Mouse (Mus musculus) gastrocnemius, adult 2 months (tissue): ENCODE data around the gene Astn2. TPM values are rescaled to one million over a fixed set of nuclear protein-coding genes. Genes with fewer than 3 reads are reported as not detected.

ENCODE experiments used
- DNase-seq: peaks from one replicate; pipeline ENCODE4 v3.0.0; 2022
- H3K27ac ChIP-seq: fragments of 200-600 bp; 2 replicates; pipeline ENCODE4 v1.8.1; 2022; ENCODE audit warnings: mild to moderate bottlenecking
- H3K4me3 ChIP-seq: fragments of 200-600 bp; 2 replicates; pipeline ENCODE4 v1.8.1; 2022; ENCODE audit warnings: mild to moderate bottlenecking, moderate library complexity
- CTCF ChIP-seq: fragments of 200-600 bp; IDR thresholded peaks from 2 replicates; pipeline ENCODE4 v1.8.1; 2022; ENCODE audit warnings: antibody characterized with exemption, mild to moderate bottlenecking, moderate library complexity
- intact Hi-C: fragments of 180-260 bp; cut with DNase I; formaldehyde crosslinking; loops from one replicate; pipeline ENCODE4 v1.15.1; 2025
- total RNA-seq, 2 experiments: library from RNA; stranded (reverse); gene quantifications; 2 replicates each; pipeline ENCODE4 v1.2.3; 2021

The Astn2 gene
- total RNA-seq, 2 experiments from 2014 or later, result 0.61 to 1.0 TPM

- Histone ChIP-seq H3K27ac (no peak overlapping the region), H3K4me3 (no peak overlapping the region)
- no peak for DNase-seq
- intact Hi-C loops, result no loop called here
- TF ChIP-seq CTCF, result no peak
Measured at GRCm38 (mm10) chr4:65820236-65820635, 584.2 kb downstream of the Astn2 start.

GRCm38 (mm10) chr4:65819835-65820234, 584.6 kb downstream of the Astn2 start:
- Histone ChIP-seq H3K4me3 (no peak overlapping the region), H3K27ac (no peak overlapping the region)
- intact Hi-C loops, result no loop called here
- no peak for DNase-seq
- TF ChIP-seq CTCF, result no peak

- intact Hi-C loops, result no loop called here
- Histone ChIP-seq H3K27ac (peak overlapping the region; percentile 81), H3K4me3 (no peak overlapping the region)
- no peak for TF ChIP-seq CTCF
- DNase-seq, result peak; percentile 51
Measured at GRCm38 (mm10) chr4:65814176-65814535, 590.3 kb downstream of the Astn2 start.

- Histone ChIP-seq H3K4me3 (no peak overlapping the region), H3K27ac (peak overlapping the region; percentile 81)
- no peak for DNase-seq
- intact Hi-C loops, result no loop called here
- TF ChIP-seq CTCF, result no peak
Measured at GRCm38 (mm10) chr4:65813500-65814175, 590.8 kb downstream of the Astn2 start.

GRCm38 (mm10) chr4:65807341-65807740, 597.1 kb downstream of the Astn2 start:
- intact Hi-C loops, result no loop called here
- Histone ChIP-seq H3K4me3 (no peak overlapping the region), H3K27ac (no peak overlapping the region)
- no peak for DNase-seq
- no peak for TF ChIP-seq CTCF

- intact Hi-C loops, result no loop called here
Measured at GRCm38 (mm10) chr4:65801204-65801603, 603.2 kb downstream of the Astn2 start.

GRCm38 (mm10) chr4:65791051-65791450, 613.4 kb downstream of the Astn2 start:
- intact Hi-C loops, result loop anchor here (2.0 kb wide), 1 partner anchor 136 kb away; no protein-coding TSS in a partner anchor
- no peak overlapping the region for H3K27ac ChIP-seq
- peak; percentile 40 for TF ChIP-seq CTCF
- no peak overlapping the region for H3K4me3 ChIP-seq
- DNase-seq, result no peak

More at GRCm38 (mm10) chr4:65801204-65801603, 603.2 kb downstream of the Astn2 start:
- Histone ChIP-seq H3K4me3 (no peak overlapping the region), H3K27ac (no peak overlapping the region)
- no peak for TF ChIP-seq CTCF
- no peak for DNase-seq

GRCm38 (mm10) chr4:65773368-65774010, 630.9 kb downstream of the Astn2 start:
- no peak for TF ChIP-seq CTCF
- intact Hi-C loops, result no loop called here
- no peak for DNase-seq
- no peak overlapping the region for H3K27ac ChIP-seq
- no peak overlapping the region for H3K4me3 ChIP-seq

GRCm38 (mm10) chr4:65770952-65771351, 633.5 kb downstream of the Astn2 start:
- Histone ChIP-seq H3K27ac (no peak overlapping the region), H3K4me3 (no peak overlapping the region)
- intact Hi-C loops, result no loop called here
- TF ChIP-seq CTCF, result no peak
- DNase-seq, result no peak

- no peak overlapping the region for H3K4me3 ChIP-seq
- TF ChIP-seq CTCF, result no peak
- no peak for DNase-seq
- intact Hi-C loops, result no loop called here
- H3K27ac ChIP-seq, result no peak overlapping the region
Measured at GRCm38 (mm10) chr4:65767919-65768318, 636.5 kb downstream of the Astn2 start.

GRCm38 (mm10) chr4:65767431-65767830, 637.0 kb downstream of the Astn2 start:
- intact Hi-C loops, result no loop called here
- no peak overlapping the region for H3K27ac ChIP-seq
- no peak for TF ChIP-seq CTCF
- no peak for DNase-seq
- no peak overlapping the region for H3K4me3 ChIP-seq

GRCm38 (mm10) chr4:65765312-65765711, 639.1 kb downstream of the Astn2 start:
- no peak for TF ChIP-seq CTCF
- no peak overlapping the region for H3K27ac ChIP-seq
- intact Hi-C loops, result no loop called here
- DNase-seq, result no peak
- no peak overlapping the region for H3K4me3 ChIP-seq

- Histone ChIP-seq H3K4me3 (no peak overlapping the region), H3K27ac (no peak overlapping the region)
- intact Hi-C loops, result no loop called here
- DNase-seq, result no peak
- TF ChIP-seq CTCF, result no peak
Measured at GRCm38 (mm10) chr4:65764275-65764674, 640.1 kb downstream of the Astn2 start.

- intact Hi-C loops, result no loop called here
- no peak overlapping the region for H3K27ac ChIP-seq
- TF ChIP-seq CTCF, result no peak
- no peak for DNase-seq
- no peak overlapping the region for H3K4me3 ChIP-seq
Measured at GRCm38 (mm10) chr4:65763823-65764222, 640.6 kb downstream of the Astn2 start.
